19 mouse cellular contexts compared by ENCODE assay signal in the genomic region with DNA sequence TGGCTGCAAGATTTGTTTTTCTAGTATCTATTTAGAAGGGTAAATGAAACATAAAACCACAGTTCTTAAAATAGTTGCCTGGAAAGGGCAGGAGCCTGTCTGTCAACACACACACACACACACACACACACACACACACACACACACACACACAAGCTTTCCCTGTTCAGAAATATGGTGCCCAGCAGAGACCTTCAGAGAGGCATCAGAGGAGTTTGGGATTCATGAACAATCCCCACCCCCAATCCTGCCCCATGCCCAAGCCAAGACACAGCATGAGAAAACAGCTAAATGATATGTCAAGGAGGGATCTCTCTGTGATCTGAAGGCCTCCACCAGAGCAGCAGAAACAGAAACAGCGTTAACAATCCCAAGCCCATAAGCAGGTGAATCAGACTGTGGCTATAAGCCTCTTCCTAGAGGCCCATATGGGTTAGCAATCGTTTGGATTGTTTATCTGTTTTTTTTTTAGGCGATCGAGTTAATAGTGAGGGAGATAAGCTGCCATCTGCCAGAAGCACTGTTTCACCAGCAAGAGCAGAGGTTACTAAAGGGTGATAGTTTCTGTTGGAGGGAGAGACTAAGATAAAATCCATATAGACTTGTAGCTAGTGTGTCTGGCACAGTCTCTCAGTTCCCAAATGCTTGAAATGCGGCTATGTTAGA. TPM values are rescaled to one million over a fixed set of nuclear protein-coding genes. Genes with fewer than 3 reads are reported as not detected.
DNase-seq lines count a peak whose midpoint lies in the region; ATAC-seq and TF ChIP-seq lines count a peak whose summit lies in the region.
"Had no signal": no experiment of that assay in that cellular context is flagged by ENCODE, and none has a peak within 500 bp of the region (broad histone marks: within the 10 kb centered on the region; RNA-seq: fewer than 3 reads in every experiment).

No protein-coding gene starts in this region.

- peaks cover 7% of the 10 kb centered on the region for H3K27me3 ChIP-seq in heart, embryonic 10.5 days (ENCODE audit: insufficient read depth, poor library complexity, severe bottlenecking)
- H3K27me3 ChIP-seq in lung, postnatal 0 days (replicated peaks; ENCODE audit: insufficient read depth, low read length), result 0 out of 2 replicates have a peak, but pooled peaks cover 4% of the 10 kb centered on the region
- H3K27me3 ChIP-seq in Patski, result no peaks in the 10 kb centered on the region

- POLR2A ChIA-PET in Patski (lab: Charles Lee), result interaction anchor here (0.5 to 1.2 kb wide), 3 partner anchors 17 to 363 kb away, joined by 4 to 5 read pairs (median 4); no protein-coding TSS in a partner anchor

- H3K4me1 ChIP-seq in heart, embryonic 10.5 days, result peaks cover 41% of the 10 kb centered on the region
- no peaks in the 10 kb centered on the region for H3K4me1 ChIP-seq in lung, postnatal 0 days (ENCODE audit: insufficient read depth, low read depth, low read length)

- intact Hi-C loops in heart, postnatal 14 days (cut with DNase I), result no loop called here

- peak overlapping the region; percentile 60; the same call in 1 of the 2 replicates for H3K27ac ChIP-seq in heart, embryonic 10.5 days
- H3K27ac ChIP-seq in lung, postnatal 0 days (ENCODE audit: low read length), result no peak overlapping the region
- H3K27ac ChIP-seq: liver, embryonic 14.5 days had no signal

- H3K4me3 ChIP-seq in heart, embryonic 10.5 days, result no peak overlapping the region
- H3K4me3 ChIP-seq in lung, postnatal 0 days (ENCODE audit: low read depth, low read length), result no peak overlapping the region
- H3K4me3 ChIP-seq: kidney, embryonic 15.5 days; left cerebral cortex, adult 2 months had no signal

- no peak for TF ChIP-seq EP300 in lung, postnatal 0 days (IDR thresholded peaks at IDR 0.05)

- no peak for ATAC-seq in lung, postnatal 0 days
- peak; percentile 31 for ATAC-seq in Patski
- no peak for ATAC-seq in granulocyte monocyte progenitor cell, adult 5-6 weeks (replicated peaks; ENCODE audit: poor library complexity, severe bottlenecking)

- in situ Hi-C loops in Patski (cut with MboI; ENCODE audit: low pct_unique_long_range_greater_than_20kb), result no loop called here

- H3K9me3 ChIP-seq in heart, embryonic 10.5 days, result no peaks in the 10 kb centered on the region
- no peaks in the 10 kb centered on the region for H3K9me3 ChIP-seq in lung, postnatal 0 days (ENCODE audit: low read length)
- H3K9me3 ChIP-seq: G1E; hindbrain, embryonic 10.5 days; kidney, embryonic 15.5 days; limb, embryonic 12.5 days had no signal

- CTCF ChIA-PET in Patski (lab: Charles Lee), result interaction anchor here (0.7 to 2.1 kb wide), 5 partner anchors 12 to 27 kb away, joined by 3 to 5 read pairs (median 3); no protein-coding TSS in a partner anchor

- 39% methylated on average over 5 of the region's 5 CpGs for WGBS in heart, embryonic 10.5 days
- 47% methylated on average over 5 of the region's 5 CpGs for WGBS in lung, postnatal 0 days

- H3K36me3 ChIP-seq in heart, embryonic 10.5 days, result no peaks in the 10 kb centered on the region
- H3K36me3 ChIP-seq in lung, postnatal 0 days (ENCODE audit: insufficient read depth, low read length), result no peaks in the 10 kb centered on the region
- H3K36me3 ChIP-seq: G1E; hindbrain, embryonic 10.5 days; kidney, embryonic 15.5 days; limb, embryonic 12.5 days had no signal

- no peak overlapping the region for H3K9ac ChIP-seq in lung, postnatal 0 days (replicated peaks; ENCODE audit: low read depth)
- H3K9ac ChIP-seq: kidney, embryonic 15.5 days; limb, embryonic 12.5 days; liver, embryonic 14.5 days had no signal

- no peak for TF ChIP-seq CTCF in lung, postnatal 0 days (IDR thresholded peaks at IDR 0.05)
- TF ChIP-seq CTCF in Patski (IDR thresholded peaks at IDR 0.05), result no peak

- no peak overlapping the region for H3K4me2 ChIP-seq in lung, postnatal 0 days (replicated peaks; ENCODE audit: low read depth, low read length)

- DNase-seq in heart, embryonic 10.5 days (ENCODE audit: low spot score), result no peak
- no peak for DNase-seq in heart, postnatal 14 days
- peak; percentile 20 for DNase-seq in lung, postnatal 0 days (ENCODE audit: low spot score)
- DNase-seq in lung, postnatal 36 days, result no peak
- DNase-seq in Patski (ENCODE audit: low read depth, low spot score), result no peak
- DNase-seq in gastrocnemius, postnatal 10 days, result peak; percentile 25
- DNase-seq: adrenal gland, postnatal 14 days; cerebellum, adult 8-10 months; embryo, embryonic 11 days; lung, postnatal 10 days; thymus, postnatal 14 days had no signal

RNA-seq across cellular contexts. Expression of a gene that starts 4.4 kb away (rescaled TPM):
- polyA plus RNA-seq in heart, embryonic 10.5 days (2016; fragmentation: Nextera tagmentation; extraction: Ambion mirVana), result 1.1 and 1.2 TPM in 2 replicates
- not detected for total RNA-seq in heart, postnatal 14 days (2021)
- polyA plus RNA-seq in lung, postnatal 0 days (2015; fragmentation: Nextera tagmentation; extraction: Ambion mirVana), result 0.80 and 1.2 TPM in 2 replicates
- 0.17 TPM for polyA plus RNA-seq in Patski (2021)
- total RNA-seq in gastrocnemius, postnatal 10 days (2021), result under 1 TPM; 0.49 to 0.61 TPM
- total RNA-seq in granulocyte monocyte progenitor cell, adult 5-6 weeks (2014; fragmentation: Nextera tagmentation), result not detected in 2 replicates
- not detected in 2 replicates for total RNA-seq in granulocyte monocyte progenitor cell, adult 5-6 weeks (2017)
- total RNA-seq: G1E had no signal
- polyA plus RNA-seq: G1E had no signal

RNA-seq across cellular contexts. Expression of a gene that starts 6.4 kb away (rescaled TPM):
- 5.8 and 6.6 TPM in 2 replicates for polyA plus RNA-seq in heart, embryonic 10.5 days (2016; fragmentation: Nextera tagmentation; extraction: Ambion mirVana)
- under 1 TPM in 1 of 2 experiments, not detected in 1; 0.37 TPM for total RNA-seq in heart, postnatal 14 days (2021)
- polyA plus RNA-seq in lung, postnatal 0 days (2015; fragmentation: Nextera tagmentation; extraction: Ambion mirVana), result 28.7 and 32.9 TPM in 2 replicates
- polyA plus RNA-seq in Patski (2021), result 0.19 TPM
- total RNA-seq in gastrocnemius, postnatal 10 days (2021), result 1 to 10 TPM; 5.0 to 7.9 TPM
- total RNA-seq in granulocyte monocyte progenitor cell, adult 5-6 weeks (2014; fragmentation: Nextera tagmentation), result not detected in 2 replicates
- total RNA-seq in granulocyte monocyte progenitor cell, adult 5-6 weeks (2017), result not detected in 2 replicates
- total RNA-seq: G1E had no signal
- polyA plus RNA-seq: G1E; liver, embryonic 14.5 days had no signal

RNA-seq across cellular contexts. Expression of a gene that starts 30.0 kb away (rescaled TPM):
- 0.30 and 0.31 TPM in 2 replicates for polyA plus RNA-seq in heart, embryonic 10.5 days (2016; fragmentation: Nextera tagmentation; extraction: Ambion mirVana)
- not detected for total RNA-seq in heart, postnatal 14 days (2021)
- 0.25 and 0.30 TPM in 2 replicates for polyA plus RNA-seq in lung, postnatal 0 days (2015; fragmentation: Nextera tagmentation; extraction: Ambion mirVana)
- polyA plus RNA-seq in Patski (2021), result 1.1 TPM
- not detected for total RNA-seq in gastrocnemius, postnatal 10 days (2021)
- total RNA-seq in granulocyte monocyte progenitor cell, adult 5-6 weeks (2014; fragmentation: Nextera tagmentation), result not detected in 2 replicates
- 6.9 TPM in 1 of 2 replicates, not detected in the other for total RNA-seq in granulocyte monocyte progenitor cell, adult 5-6 weeks (2017)
- total RNA-seq: adrenal gland, postnatal 14 days; layer of hippocampus, adult 18-20 months; left cerebral cortex, adult 2 months had no signal
- polyA plus RNA-seq: G1E had no signal

RNA-seq across cellular contexts. Expression of a gene that starts 30.6 kb away (rescaled TPM):
- polyA plus RNA-seq in heart, embryonic 10.5 days (2016; fragmentation: Nextera tagmentation; extraction: Ambion mirVana), result 64.6 and 67.1 TPM in 2 replicates
- total RNA-seq in heart, postnatal 14 days (2021), result 10 to 100 TPM; 62.4 to 66.5 TPM
- 39.2 and 39.7 TPM in 2 replicates for polyA plus RNA-seq in lung, postnatal 0 days (2015; fragmentation: Nextera tagmentation; extraction: Ambion mirVana)
- 101 TPM for polyA plus RNA-seq in Patski (2021)
- total RNA-seq in gastrocnemius, postnatal 10 days (2021), result 10 to 100 TPM; 42.3 to 54.0 TPM
- total RNA-seq in granulocyte monocyte progenitor cell, adult 5-6 weeks (2014; fragmentation: Nextera tagmentation), result 32.5 and 49.1 TPM in 2 replicates
- total RNA-seq in granulocyte monocyte progenitor cell, adult 5-6 weeks (2017), result 56.3 and 60.6 TPM in 2 replicates

Comparison
In these comparisons a context has a peak if more than half of its experiments do, and no peak if none do; other contexts are left out.
1. DNase-seq: peak in lung, postnatal 0 days (single experiment) and gastrocnemius, postnatal 10 days (single experiment); none in heart, embryonic 10.5 days (single experiment), heart, postnatal 14 days (0 of 2), lung, postnatal 36 days (single experiment) and Patski (single experiment).